Mouse (Mus musculus) CD4-positive, CD25-positive, alpha-beta regulatory T cell, adult 4 months (primary cell): ENCODE results near the gene Ece1. TPM values are rescaled to one million over a fixed set of nuclear protein-coding genes. Genes with fewer than 3 reads are reported as not detected.
"Not testable (repeated sequence)": the region's sequence is repeated elsewhere in the genome, so short reads cannot be mapped to it uniquely, and the experiment has no call there.

ENCODE experiments used
- ATAC-seq: one replicate; pipeline ENCODE4 v1.8.0; 2017
- polyA plus RNA-seq, 2 experiments: library from polyadenylated mRNA; unstranded; fragments of 100-300 nt; shearing (Covaris generic); gene quantifications; one replicate each; pipeline ENCODE4 v1.2.1; 2017

Gene Ece1
- polyA plus RNA-seq, 2 experiments from 2014 or later: 15.9 to 23.4 TPM

DNA sequence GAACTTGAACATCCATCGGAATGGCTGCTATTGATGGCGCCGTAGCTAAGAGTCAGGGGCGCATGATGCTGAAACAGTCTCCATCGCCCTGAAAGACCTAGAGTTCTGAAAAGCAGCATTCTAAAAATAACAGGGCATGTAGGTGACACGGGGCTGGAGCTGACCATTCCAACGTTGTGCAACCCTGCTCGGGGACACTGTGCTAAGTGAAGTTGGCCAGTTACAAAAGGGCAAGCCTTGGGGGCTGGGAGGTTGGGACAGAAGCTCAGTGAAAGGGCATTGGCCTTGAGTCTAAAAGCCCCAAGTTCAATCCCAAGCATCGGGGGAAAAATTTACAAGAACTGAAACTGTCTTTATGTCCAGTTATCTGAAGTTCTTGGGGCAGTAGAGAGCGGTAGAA lies 81.5 kb downstream of the Ece1 start:
- ATAC-seq: no peak

DNA sequence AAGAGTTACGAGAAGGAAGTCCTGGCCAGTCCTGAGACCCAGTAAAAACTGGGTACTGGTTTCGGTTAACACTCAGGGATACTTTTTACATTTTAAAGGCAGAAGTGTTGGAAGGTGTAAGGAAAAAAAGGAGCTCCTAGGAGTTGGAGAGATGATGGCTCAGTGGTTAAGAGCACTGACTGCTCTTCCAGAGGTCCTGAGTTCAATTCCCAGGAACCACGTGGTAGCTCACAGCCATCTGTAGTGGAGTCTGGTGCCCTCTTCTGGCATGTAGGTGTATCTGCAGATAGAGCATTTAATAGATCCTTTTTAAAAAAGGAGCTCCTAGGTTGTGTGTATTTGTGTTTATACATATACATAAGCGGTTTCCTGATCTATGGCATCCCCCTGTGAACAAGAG lies 83.3 kb downstream of the Ece1 start:
- no peak for ATAC-seq

DNA sequence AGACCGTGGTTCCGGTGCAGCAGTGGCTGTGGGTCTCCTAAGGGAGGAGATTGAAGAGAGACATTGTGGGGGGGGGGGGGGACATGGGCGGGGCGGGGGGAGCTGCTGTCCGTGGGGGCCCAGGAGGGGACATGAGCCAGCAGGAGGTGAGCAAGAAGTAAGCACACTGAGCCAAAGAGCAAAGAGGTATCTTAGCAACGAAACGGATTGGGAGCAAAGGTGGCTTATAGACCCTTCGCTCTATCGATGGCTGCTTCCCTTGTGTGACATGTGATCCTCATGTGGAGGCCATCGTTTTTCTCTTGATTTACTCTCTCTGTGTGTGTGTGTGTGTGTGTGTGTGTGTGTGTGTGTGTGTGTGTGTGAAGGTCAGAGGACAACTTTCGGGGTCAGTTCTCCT lies 84.4 kb downstream of the Ece1 start:
- ATAC-seq: no peak

DNA sequence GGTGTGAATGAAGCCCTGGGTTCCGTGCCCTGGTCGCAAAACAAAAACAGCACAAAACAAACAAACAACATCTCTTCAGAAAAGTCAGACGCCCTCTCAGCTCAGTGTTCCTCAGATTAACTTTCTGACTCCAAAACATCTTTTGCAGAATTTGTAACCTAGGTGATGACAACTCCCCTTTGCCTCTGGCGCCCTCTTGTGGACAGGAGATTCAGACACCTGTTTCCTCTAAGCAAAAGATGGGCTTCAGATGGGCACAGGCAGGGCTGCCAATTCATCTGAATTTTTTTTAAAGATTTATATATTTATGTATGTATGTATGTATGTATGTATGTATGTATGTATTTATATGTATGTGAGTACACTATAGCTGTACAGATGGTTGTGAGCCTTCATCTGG lies 90.8 kb downstream of the Ece1 start:
- ATAC-seq: peak; percentile 61

DNA sequence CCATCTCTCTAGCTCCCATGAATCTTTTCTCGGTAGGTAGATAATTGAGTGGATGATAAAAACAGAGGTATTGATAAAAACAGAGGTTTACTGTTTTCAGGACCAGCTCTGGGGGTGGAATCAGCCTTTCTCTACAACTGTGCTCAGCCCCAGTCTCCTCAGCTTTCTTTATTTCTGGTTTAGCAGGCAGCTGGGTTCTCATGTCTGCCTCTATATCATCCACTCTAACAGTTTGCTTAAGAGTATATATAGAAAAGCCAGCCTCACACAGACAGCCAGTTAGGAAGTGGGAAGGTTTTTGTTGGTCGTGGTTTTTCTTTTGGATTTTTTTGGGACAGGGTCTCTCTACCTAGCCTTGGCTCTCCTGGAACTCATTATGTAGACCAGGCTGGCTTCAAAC lies 92.1 kb downstream of the Ece1 start:
- no peak for ATAC-seq

DNA sequence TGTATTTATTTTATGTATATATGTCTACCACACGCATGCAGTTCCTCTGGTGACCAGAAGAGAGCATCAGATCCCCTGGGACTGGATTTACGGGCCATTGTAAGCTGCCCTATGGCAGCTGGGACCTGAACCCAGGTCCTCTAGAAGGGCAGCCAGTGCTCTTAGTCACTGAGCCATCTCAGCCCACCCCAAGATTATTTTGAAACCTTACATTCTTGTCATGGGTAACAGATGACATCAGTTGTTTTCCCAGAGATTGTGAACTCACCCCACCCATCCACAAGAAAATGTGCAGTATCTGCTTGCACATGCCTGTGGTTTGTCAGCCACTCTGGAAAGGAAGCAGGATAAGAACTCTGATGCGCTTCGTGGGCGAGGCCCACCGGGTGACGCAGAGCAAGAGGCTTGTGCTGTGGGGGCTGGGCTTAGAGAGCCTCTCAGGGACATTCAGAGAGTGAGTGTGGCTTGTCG lies 92.9 kb downstream of the Ece1 start:
- ATAC-seq: no peak

DNA sequence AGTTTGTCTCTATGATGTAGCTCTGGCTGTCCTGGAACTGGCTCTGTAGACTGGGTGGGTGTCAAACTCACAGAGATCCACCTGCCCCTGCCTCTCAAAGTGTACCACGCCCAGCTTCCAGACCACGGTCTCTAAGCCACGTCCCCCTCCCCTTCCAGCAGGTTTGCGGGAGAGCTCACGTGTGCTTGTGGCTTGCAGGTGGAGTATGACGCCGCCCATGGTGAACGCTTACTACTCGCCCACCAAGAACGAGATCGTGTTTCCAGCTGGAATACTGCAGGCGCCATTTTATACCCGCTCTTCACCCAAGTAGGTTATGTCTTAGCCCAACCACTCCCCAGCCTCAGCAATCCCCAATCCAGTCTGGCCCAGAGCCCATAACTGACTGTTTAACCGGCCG lies 94.2 kb downstream of the Ece1 start:
- ATAC-seq: no peak

DNA sequence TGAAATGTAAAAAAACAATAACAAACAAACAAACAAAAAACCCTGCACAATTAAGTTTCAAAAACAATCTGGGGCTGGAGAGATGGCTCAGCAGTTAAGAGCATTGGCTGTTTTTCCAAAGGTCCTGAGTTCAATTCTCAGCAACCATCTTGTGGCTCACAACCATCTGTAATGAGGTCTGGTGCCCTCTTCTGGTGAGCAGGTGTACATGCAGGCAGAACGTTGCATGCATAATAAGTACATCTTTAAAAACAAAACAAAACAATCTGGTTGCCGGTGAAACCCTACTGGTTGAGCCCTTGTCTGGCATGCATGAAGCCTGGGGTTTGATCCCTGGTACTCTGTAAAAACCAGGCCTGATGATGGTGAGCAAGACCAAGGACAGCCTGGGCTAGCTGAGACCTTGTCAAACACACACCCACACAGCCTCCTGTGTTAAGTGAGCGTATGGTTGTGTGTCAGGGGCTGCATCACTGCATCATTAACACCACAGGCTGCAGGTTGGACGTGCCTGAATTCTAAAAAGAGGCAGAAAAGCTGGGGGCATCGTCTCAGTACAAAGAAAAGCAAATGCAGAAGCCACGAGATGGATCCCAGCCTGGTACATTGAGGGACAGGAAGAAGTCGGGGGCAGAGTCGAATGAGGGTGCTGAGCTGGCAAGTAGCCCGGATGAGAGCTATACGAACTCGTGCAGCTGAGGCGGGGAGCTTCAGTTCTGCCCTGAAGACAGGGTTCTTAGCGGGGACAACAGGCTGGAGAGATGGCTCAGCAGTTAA lies 98.0 kb downstream of the Ece1 start:
- no peak for ATAC-seq

DNA sequence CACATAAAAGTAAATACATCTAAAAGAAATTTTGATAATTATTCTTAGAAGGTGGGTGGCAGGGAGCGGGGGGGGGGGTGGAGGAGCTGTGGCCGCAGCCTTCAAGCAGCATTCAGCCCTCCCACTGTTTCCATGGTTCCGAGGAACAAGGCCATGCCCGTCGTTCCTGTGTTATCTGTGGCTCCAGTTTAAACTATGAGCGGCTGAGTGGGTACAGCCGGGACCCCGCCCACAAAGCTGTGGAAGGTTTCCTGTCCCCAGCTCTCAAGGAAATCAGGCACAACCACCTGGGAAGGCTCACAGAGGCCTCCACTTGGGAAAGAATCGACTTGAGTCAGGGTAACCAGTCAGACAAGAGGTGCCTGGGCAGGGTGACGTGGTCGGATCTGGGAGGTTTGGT lies 98.7 kb downstream of the Ece1 start:
- ATAC-seq: no peak

DNA sequence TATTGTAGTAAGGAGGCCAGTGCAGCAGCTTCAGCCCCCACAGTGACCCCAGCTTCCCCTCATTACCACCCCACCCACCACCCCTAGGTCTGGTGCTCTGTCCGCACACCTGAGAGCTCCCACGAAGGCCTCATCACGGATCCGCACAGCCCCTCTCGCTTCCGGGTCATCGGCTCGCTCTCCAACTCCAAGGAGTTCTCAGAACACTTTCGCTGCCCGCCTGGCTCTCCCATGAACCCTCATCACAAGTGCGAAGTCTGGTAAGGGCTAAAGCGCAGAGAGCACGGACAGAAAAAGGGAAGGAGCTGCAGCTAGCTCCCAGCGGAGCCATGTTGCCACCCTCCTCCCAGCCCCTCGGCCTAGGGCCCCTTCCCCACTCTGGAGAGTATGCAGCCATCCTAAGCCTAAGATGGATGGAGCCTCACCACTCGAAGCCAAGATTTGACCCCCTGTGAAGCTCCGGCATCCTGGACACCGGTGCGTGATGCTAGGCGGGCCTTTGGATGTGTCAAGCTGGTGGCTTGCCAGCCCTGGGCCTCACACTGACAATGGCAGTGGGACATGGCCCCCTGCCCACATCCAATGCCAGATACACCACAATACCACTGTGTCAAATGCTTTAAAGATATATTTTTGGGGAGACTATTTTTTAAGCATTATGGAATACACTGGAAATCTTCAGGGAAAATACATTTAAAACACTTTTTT lies 100.8 kb downstream of the Ece1 start:
- no peak for ATAC-seq

DNA sequence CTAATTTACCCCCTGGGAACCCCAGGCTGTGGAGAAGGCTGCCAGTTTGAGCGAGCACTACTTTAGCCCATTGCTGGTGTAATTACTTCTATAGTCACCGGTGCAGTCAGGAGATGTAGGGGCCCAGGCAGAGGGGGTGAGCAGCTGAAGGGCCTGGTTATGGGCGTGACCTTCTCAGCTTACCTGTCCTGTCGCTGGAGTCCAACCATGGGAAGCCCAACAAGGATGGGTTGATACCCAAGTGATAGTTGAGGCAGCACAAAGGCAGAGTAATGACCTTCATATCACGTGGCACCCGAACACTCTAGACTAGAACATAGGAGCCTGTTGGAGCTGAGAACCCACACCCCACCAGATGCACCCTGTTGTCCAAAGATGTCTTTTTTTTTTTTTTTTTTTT lies 101.4 kb downstream of the Ece1 start:
- ATAC-seq: no peak

DNA sequence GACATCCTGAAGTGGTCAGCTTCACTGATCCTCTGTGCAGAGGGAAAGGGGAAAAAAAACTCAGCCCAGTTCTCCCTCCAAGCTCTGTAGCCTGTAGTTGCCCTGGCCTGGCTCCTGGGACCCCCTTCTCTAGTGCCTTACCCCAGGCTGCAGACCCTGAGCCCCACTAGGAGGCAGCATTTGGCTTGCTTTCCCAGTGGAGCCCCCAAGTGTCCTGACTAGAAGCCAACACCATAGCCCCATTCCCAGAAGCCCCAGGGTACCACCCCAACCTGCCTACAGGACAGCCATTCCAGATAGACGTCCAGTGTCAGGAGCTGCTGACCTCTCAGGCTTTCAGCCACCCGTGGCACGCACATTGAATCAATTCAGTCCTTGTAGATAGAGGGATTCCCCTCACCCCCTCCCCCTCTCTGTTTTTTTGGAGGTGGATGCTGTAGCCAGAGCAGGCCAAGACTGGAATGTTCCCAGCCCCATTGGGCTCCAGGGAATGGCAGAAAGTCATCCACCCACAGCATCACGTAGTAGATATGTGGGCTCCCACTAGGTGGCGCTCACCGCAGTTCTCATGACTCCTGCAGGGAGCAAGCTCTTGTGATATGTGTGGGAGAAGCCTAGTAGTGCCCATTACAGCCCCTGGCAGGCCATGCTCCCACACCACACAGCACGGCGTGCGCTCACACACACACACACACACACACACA lies 102.0 kb downstream of the Ece1 start:
- ATAC-seq: no peak

DNA sequence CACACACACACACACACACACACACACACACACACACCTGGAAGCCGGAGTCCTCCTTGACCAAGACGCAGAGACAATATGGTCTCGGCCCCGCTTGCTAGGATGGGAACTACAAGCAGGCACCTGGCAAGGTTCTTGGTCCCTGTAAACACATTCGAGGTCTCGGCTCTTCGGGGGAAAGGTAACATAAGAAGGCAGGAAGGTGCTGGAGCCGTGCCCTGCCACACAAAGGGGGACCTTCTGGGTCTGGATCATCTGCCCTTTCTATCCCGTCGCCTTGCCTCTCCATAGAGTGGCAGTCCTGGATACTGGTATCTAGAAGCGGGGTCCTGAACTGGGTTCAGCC lies 102.5 kb downstream of the Ece1 start:
- no peak for ATAC-seq

DNA sequence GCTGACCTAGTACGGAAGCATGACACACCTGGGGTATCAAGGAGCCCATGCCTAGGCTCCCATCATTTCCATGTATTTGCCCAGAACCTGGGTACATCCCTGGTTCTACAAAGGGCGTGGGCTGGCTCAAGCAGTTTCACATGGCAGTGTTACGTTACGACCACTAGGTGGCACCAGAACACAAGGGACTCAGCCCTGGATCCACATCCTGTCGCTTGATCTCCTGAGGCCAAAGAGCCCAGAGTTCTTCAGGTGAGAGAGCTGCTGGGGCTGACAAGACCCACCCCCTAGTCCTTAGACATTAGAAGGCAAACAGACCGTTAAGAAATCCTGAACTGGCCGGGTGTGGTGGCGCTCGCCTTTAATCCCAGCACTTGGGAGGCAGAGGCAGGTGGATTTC lies 106.2 kb downstream of the Ece1 start:
- peak; percentile 95 for ATAC-seq

DNA sequence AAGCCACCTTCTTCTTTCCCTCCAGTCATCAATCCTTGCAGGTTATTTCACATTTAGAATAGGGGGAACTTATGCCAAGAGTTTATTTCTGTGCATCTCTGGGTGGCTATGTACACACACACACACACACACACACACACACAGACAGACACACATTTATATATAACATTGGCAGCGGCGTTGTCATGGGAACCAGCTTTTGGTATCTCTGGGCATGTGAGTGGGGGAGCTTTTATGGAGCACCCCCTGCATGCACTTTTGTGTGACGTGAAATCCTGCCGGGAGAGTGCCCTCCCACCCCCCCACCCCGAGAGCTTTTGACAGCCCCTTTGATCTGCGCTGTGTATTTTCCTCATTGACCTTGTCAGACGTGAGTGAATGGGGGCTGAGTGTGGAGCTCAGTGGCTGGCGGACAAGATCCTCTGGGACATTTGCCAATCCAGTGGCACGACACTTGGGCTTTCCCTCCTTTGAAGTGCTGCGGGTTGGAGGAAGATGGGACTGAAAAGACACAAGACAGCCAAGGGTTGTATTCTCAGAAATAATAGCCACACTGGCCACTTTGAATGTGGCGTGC lies 108.7 kb downstream of the Ece1 start:
- ATAC-seq: not testable (repeated sequence)

DNA sequence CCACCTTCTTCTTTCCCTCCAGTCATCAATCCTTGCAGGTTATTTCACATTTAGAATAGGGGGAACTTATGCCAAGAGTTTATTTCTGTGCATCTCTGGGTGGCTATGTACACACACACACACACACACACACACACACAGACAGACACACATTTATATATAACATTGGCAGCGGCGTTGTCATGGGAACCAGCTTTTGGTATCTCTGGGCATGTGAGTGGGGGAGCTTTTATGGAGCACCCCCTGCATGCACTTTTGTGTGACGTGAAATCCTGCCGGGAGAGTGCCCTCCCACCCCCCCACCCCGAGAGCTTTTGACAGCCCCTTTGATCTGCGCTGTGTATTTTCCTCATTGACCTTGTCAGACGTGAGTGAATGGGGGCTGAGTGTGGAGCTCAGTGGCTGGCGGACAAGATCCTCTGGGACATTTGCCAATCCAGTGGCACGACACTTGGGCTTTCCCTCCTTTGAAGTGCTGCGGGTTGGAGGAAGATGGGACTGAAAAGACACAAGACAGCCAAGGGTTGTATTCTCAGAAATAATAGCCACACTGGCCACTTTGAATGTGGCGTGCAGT lies 112.9 kb downstream of the Ece1 start:
- not testable (repeated sequence) for ATAC-seq

DNA sequence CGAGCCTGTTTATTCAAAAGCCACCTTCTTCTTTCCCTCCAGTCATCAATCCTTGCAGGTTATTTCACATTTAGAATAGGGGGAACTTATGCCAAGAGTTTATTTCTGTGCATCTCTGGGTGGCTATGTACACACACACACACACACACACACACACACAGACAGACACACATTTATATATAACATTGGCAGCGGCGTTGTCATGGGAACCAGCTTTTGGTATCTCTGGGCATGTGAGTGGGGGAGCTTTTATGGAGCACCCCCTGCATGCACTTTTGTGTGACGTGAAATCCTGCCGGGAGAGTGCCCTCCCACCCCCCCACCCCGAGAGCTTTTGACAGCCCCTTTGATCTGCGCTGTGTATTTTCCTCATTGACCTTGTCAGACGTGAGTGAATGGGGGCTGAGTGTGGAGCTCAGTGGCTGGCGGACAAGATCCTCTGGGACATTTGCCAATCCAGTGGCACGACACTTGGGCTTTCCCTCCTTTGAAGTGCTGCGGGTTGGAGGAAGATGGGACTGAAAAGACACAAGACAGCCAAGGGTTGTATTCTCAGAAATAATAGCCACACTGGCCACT lies 117.1 kb downstream of the Ece1 start:
- not testable (repeated sequence) for ATAC-seq

DNA sequence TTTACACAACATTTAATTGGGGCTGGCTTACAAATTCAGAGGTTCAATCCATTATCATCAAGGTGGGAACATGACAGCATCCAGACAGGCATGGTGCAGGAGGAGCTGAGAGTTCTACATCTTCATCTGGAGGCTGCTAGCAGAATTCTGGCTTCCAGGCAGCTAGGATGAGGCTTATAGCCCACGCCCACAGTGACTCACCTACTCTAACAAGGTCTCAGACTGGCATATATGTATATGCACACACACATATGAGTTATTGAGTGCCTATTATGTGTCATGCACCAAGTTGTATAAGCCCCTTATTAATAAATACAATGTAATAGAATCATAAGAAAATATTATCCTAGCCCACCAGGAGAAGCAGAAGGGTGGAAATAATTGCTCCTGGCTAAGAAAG lies 120.8 kb downstream of the Ece1 start:
- no peak for ATAC-seq

DNA sequence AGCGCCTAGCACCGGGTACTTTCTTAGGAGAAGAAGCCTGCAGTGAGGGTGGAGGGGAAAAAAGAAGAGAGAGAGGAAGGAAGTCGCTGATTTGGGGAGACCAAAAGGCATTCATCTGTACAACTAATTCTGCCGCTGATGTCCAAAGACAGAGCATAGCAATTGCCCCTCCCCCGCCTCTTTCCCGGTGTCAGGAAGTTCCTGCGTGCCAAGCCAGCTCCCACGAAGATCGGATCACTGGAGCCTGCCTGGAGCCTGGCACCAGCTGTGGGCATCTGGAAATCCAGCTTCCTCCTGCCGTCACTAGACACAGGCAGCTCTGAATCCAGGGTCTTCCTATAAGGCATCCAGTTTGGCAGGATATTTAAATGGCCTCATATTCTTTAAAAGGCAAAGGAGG lies 122.2 kb downstream of the Ece1 start:
- no peak for ATAC-seq

DNA sequence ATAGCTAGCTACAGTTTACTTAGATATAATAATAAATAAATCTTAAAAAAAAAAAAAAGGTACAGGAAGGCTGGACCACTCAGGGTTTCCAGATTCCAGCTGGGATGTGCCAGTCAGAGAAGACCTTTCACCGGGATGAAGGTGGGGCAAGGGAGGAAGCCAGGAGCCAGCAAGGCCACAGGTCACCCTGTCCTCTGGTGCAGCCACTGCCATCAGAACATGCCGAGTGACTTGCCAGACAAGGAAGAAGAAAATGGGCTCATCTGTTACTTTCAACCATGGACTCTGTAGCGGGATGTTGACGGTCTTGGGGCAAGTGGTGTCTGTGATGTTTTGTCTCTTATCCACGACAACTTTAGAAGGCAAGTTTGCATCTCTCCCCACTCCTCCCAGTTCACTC lies 122.7 kb downstream of the Ece1 start:
- no peak for ATAC-seq

DNA sequence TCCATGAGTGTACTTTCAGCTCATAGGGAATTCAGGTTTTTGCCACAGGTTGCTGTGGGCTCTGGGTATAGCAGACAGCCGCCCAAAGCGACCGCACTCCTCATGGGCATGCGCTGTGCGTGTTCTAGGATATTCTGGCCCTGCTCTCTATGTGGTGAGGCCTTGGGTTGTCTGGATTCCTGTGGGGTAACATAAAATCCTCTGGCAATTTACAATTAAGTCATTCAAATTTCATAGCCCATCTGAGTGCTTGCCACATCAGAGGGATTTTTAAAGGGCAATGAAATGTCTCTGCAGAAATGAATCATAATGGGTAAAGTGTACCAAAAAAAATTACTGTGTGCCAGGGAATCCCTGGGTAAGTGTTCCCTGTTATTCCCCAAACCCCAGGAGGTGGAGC lies 127.4 kb downstream of the Ece1 start:
- ATAC-seq: no peak

DNA sequence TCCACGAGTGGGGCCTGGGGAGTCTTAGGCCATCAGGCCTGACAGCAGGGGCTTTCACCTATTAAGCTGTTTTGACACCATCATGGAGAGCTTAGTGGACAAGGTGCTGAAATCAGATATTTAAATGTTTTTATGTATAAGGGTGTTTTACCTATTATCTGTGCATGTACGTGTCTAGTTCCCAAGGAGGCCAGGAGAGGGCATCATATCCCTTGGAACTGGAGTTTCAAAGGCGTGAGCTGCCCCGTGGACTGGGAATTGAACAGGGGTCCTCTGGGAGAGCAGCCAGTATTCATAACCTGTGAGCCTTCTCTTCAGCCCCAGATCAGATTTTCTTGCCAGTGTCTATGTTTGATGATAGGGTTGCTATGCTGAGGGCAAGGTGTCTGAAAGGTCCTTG lies 128.4 kb downstream of the Ece1 start:
- no peak for ATAC-seq

DNA sequence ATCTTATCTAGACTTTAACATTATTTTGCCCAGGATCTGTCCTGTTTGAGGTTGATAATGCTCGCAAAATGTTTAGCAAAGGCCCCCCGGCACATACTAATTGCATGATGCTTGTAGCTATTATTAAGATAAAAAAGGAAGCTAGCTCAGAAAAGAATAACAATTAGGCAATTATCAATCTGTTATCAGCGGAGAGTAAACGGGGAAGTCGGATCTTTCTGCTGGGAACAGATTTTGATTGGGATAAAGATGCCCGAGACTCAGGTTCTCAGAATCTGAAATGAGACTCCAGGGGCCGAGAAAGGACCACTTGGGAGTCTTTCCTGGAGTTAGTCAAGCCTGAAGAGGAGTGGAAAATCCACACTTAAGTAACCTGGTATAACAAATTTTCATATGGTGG lies 129.2 kb downstream of the Ece1 start:
- ATAC-seq: no peak
